Mouse (Mus musculus) small intestine, adult 2 months (tissue): ENCODE data around the gene Prss8. TPM values are rescaled to one million over a fixed set of nuclear protein-coding genes. Genes with fewer than 3 reads are reported as not detected.
A peak's percentile ranks its signal among the peaks of the same experiment; 100 is the strongest.
"Not testable (repeated sequence)": the region's sequence is repeated elsewhere in the genome, so short reads cannot be mapped to it uniquely, and the experiment has no call there.

Experiments used
- H3K27ac ChIP-seq: fragments of 200-500 bp; 2 replicates; pipeline ENCODE4 v1.5.1; 2012; ENCODE audit warnings: low read depth, low read length, control low read depth, inconsistent platforms; ENCODE audit not compliant: insufficient read depth
- H3K27me3 ChIP-seq: fragments of 200-500 bp; 2 replicates; pipeline ENCODE4 v1.6.1; 2012; ENCODE audit warnings: mild to moderate bottlenecking, moderate library complexity, low read length, inconsistent platforms; ENCODE audit not compliant: control insufficient read depth, insufficient read depth
- H3K36me3 ChIP-seq: fragments of 200-500 bp; 2 replicates; pipeline ENCODE4 v1.6.1; 2012; ENCODE audit warnings: mild to moderate bottlenecking, low read length, control low read depth, inconsistent platforms; ENCODE audit not compliant: control insufficient read depth, insufficient read depth
- H3K4me1 ChIP-seq: fragments of 200-500 bp; 2 replicates; pipeline ENCODE4 v1.6.1; 2012; ENCODE audit warnings: low read length, inconsistent platforms, mixed read lengths; ENCODE audit not compliant: control insufficient read depth, insufficient read depth, insufficient read length
- H3K4me3 ChIP-seq: fragments of 200-500 bp; 2 replicates; pipeline ENCODE4 v1.5.1; 2012; ENCODE audit warnings: low read depth, mild to moderate bottlenecking, control low read depth, inconsistent platforms, low read length, moderate library complexity
- CTCF ChIP-seq: fragments of 200-500 bp; IDR thresholded peaks from 2 replicates; pipeline ENCODE4 v1.5.1; 2012; ENCODE audit warnings: low read depth, mild to moderate bottlenecking, control low read depth, inconsistent platforms, low read length, moderate library complexity, mixed read lengths; ENCODE audit not compliant: insufficient replicate concordance, insufficient read length; ENCODE audit errors: extremely low read depth
- POLR2A ChIP-seq: fragments of 200-500 bp; IDR thresholded peaks from 2 replicates; pipeline ENCODE4 v1.6.1; 2012; ENCODE audit warnings: low read depth, mild to moderate bottlenecking, control low read depth, inconsistent platforms, low read length, moderate library complexity
- WGBS: fragments of 180-500 bp; shearing (Covaris S2); methylation state at CpG from one replicate; pipeline ENCODE4 v1.1.7; 2018; 5-methylcytosine and 5-hydroxymethylcytosine counted together
- polyA plus RNA-seq: library from polyadenylated mRNA; depleted of rRNA; stranded (reverse); fragments of >200 nt; gene quantifications from 2 replicates; pipeline ENCODE4 v1.2.3, GENCODE M21; 2012

The Prss8 gene
- polyA plus RNA-seq, 1 experiment: 30.0 TPM

DNA sequence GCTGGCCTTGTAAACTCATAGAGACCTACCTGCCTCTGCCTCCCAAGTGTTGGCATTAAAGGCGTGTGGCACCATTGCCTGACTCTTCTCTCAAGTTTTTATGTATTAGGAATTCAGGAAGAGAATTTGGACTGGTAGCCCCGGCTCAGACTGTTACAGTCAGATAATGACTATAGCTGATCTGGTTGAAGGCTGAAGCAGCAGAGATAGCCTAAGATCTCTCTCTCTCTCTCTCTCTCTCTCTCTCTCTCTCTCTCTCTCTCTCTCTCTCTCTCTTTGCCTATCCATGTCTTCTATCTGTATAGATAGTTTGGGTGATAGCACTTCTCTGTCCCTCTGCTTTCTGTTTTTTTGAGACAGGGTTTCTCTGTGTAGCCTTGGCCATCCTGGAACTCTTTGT, 28.1 kb downstream of the Prss8 start:
- H3K27me3 ChIP-seq: no peaks in the 10 kb centered on the region
- 73% methylated on average over 2 of the region's 2 CpGs for WGBS
- TF ChIP-seq CTCF: no peak
- TF ChIP-seq POLR2A: no peak
- no peak overlapping the region for H3K27ac ChIP-seq
- H3K36me3 ChIP-seq: 0 out of 2 replicates have a peak, but pooled peaks cover 3% of the 10 kb centered on the region
- H3K4me3 ChIP-seq: no peak overlapping the region
- peaks cover 16% of the 10 kb centered on the region for H3K4me1 ChIP-seq

DNA sequence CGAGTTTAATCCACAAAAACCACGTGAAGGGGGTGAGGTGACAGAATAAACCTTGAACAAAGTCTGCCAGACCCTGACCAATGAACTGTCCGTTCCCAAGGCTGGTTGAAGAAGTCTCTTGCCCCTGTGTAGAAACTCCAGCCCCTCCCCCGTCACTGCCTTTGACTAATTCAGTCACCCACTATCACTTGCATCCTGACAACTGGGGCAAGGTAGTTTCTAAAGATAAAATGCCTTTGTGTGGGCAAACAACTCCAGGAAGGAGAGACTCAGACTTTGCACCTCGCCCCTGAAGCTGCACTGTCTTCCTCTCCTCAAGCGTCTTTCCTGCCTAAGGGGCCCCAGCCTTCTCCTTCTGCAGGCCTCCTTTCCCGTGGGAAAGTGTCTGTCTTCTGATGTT, 29.9 kb downstream of the Prss8 start:
- H3K4me3 ChIP-seq: no peak overlapping the region
- peaks cover 15% of the 10 kb centered on the region for H3K4me1 ChIP-seq
- TF ChIP-seq CTCF: no peak
- no peaks in the 10 kb centered on the region for H3K27me3 ChIP-seq
- H3K27ac ChIP-seq: peak overlapping the region; percentile 40; the same call in 1 of the 2 replicates
- 9% methylated on average over 7 of the region's 7 CpGs for WGBS
- no peaks in the 10 kb centered on the region for H3K36me3 ChIP-seq

DNA sequence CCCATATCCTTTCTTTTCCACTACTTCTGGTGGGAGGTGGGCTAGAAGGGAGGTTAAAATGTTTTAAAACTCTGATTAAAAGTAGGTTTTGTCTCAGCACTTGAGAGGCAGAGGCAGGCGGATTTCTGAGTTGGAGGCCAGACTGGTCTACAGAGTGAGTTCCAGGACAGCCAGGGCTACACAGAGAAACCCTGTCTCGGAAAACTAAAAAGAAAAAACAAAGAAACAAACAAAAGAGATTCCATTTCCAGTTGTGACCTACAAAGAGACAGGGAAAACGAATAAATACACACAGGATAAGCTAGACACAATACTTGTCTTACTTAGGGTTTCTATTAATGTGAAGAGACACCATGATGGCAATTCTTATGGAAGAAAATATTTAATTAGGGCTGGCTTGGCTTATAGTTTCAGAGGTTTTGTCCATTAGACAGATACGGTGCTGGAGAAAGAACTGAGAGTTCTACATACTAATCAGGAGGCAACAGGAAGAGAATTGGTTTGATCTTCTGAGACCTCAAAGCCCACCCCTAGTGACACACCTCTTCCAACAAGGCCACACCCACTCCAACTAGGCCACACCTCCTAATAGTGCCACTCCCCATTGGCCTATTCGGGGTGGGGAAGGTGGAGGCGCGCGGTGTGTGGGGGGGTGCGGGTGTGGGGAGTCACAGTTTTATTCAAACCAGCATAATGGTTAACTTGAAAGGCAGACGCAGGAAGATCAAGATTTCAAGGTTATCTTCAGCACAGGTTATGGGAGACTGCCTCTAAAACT, 31.5 kb downstream of the Prss8 start:
- no peaks in the 10 kb centered on the region for H3K36me3 ChIP-seq
- WGBS: 31% methylated on average over 10 of the region's 10 CpGs
- H3K27ac ChIP-seq: no peak overlapping the region
- TF ChIP-seq CTCF (no peak), POLR2A (no peak)
- H3K4me3 ChIP-seq: no peak overlapping the region
- H3K4me1 ChIP-seq: peaks cover 14% of the 10 kb centered on the region
- H3K27me3 ChIP-seq: no peaks in the 10 kb centered on the region

DNA sequence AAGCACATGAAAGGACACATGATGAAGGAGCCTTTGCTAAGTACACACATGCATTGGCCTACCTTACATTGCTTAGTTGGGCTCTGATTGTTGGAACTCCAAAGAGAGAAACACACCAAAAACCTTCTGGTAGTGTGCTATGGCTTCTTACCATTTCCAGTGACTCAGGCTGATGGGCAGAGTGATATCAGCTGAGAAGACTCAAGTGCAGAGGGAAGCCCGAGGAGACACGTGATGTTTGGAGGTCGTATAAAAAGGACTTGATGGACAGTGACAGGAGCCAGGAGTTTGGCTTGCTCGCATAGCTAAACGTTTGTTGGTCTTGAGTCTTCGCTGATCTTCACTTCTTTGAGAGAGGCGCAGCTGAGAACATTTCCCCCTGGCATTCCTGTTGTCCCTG, 32.4 kb downstream of the Prss8 start:
- WGBS: 84% methylated on average over 7 of the region's 7 CpGs
- Histone ChIP-seq H3K4me3 (no peak overlapping the region), H3K4me1 (peaks cover 14% of the 10 kb centered on the region), H3K27me3 (no peaks in the 10 kb centered on the region), H3K27ac (no peak overlapping the region), H3K36me3 (peaks cover 4% of the 10 kb centered on the region; the same call in 1 of the 2 replicates)
- no peak for TF ChIP-seq CTCF
- TF ChIP-seq POLR2A: no peak

DNA sequence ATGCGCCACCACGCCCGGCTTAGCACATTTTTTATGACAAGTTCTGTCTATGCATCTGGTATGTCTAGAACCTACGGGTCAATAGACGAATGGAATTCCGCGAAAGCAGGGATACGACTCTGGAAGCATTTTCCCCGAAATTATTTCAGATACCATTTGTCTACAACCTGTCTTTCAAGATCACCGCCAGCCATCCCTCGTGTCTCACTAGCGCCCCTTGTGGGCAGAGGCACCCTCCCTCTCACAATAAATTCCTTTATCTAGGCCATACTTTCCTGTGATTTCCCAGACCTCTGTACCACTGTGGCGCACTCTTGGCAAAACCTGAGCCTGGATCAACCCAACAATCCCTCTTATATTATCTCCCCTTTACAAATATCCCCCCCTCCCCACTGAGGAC, 33.5 kb downstream of the Prss8 start:
- Histone ChIP-seq H3K27ac (no peak overlapping the region), H3K27me3 (no peaks in the 10 kb centered on the region), H3K4me1 (peaks cover 14% of the 10 kb centered on the region), H3K36me3 (peaks cover 4% of the 10 kb centered on the region; the same call in 1 of the 2 replicates), H3K4me3 (no peak overlapping the region)
- peak; percentile 70; the same call in 1 of the 2 replicates for TF ChIP-seq CTCF
- TF ChIP-seq POLR2A: no peak
- 55% methylated on average over 13 of the region's 13 CpGs for WGBS

DNA sequence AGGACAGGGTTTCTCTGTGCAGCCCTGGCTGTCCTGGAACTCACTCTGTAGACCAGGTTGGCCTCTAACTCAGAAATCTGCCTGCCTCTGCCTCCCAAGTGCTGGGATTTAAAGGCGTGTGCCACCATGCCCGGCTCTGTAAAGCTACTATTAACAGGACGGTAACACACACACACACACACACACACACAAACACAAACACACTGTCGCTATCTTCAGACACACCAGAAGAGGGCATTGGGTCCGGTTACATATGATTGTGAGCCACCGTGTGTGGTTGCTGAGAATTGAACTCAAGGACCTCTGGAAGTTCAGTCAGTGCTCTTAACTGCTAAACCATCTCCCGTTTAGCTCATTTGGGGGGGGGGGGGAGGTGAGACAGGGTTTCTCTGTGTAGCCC, 34.0 kb downstream of the Prss8 start:
- not testable (repeated sequence) for H3K27ac ChIP-seq, H3K27me3 ChIP-seq, H3K36me3 ChIP-seq, H3K4me3 ChIP-seq
- WGBS: 60% methylated on average over 7 of the region's 7 CpGs
- H3K4me1 ChIP-seq: peaks cover 14% of the 10 kb centered on the region

DNA sequence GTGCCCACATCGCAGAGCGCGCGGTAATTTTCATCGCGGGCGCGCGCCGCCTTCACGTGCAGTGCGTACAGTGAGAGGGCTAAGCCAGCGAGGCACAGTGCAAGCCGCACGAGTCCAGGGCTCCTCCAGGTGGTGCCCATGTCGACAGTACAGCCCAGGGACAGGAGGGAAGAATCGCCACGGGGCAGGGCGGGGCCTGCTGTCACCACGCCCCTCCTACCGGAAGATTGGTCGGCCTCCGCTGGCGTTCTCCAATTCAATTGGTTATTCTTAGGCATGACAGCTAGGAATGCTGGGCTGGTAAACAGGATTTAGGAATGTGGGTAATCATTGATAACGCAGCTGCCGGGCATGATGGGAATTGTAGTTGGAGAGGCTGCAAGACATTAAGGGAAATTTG, 34.5 kb downstream of the Prss8 start, which contains the start of the genes Gm21974 and Vkorc1:
Gene Gm21974 (minus strand): TSS at position 13 of the 400 bp plus-strand sequence.
Gene Vkorc1 (minus strand): TSS at position 176 of the 400 bp plus-strand sequence.
- H3K4me1 ChIP-seq: peaks cover 14% of the 10 kb centered on the region
- WGBS: 1% methylated on average over 26 of the region's 26 CpGs
- no peaks in the 10 kb centered on the region for H3K27me3 ChIP-seq
- TF ChIP-seq POLR2A (no peak), CTCF (no peak)
- peak within 1 kb of the TSS; percentile 31 for H3K27ac ChIP-seq
- peak within 1 kb of the TSS; percentile 65 for H3K4me3 ChIP-seq
- H3K36me3 ChIP-seq: peaks cover 4% of the 10 kb centered on the region; the same call in 1 of the 2 replicates

DNA sequence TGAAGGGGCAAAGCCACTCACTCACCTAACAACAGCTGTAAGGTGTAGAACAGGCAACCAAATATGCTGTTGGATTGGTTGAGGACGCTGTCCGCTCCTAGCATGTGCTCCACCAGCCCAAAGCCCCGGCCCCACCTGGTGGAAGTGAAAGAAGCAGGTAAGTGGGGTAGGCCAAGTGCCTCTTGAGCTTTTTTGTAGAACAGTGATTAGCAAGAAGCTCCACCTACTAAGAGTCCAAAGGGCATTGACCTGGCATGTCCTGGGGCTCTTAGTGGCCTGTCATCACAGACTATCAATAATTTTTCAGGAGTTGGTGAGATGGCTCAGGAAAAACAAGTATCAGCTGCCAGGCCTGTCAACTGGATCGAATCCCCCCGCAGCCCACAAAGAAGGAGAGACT, 35.4 kb downstream of the Prss8 start:
- Histone ChIP-seq H3K27me3 (no peaks in the 10 kb centered on the region), H3K4me3 (peak overlapping the region; percentile 65), H3K27ac (peak overlapping the region; percentile 31; the same call in 1 of the 2 replicates), H3K4me1 (peaks cover 8% of the 10 kb centered on the region), H3K36me3 (peaks cover 6% of the 10 kb centered on the region; the same call in 1 of the 2 replicates)
- TF ChIP-seq CTCF: no peak
- WGBS: 25% methylated on average over 5 of the region's 5 CpGs
